Mouse (Mus musculus): ENCODE measurements around the gene Hmgcs1. TPM values are rescaled to one million over a fixed set of nuclear protein-coding genes. Genes with fewer than 3 reads are reported as not detected.
A peak's percentile ranks its signal among the peaks of the same experiment; 100 is the strongest.
"Not testable (repeated sequence)": the region's sequence is repeated elsewhere in the genome, so short reads cannot be mapped to it uniquely, and the experiment has no call there.

Hmgcs1 gene
- polyA plus RNA-seq, 1 experiment, result 86.3 TPM

DNA sequence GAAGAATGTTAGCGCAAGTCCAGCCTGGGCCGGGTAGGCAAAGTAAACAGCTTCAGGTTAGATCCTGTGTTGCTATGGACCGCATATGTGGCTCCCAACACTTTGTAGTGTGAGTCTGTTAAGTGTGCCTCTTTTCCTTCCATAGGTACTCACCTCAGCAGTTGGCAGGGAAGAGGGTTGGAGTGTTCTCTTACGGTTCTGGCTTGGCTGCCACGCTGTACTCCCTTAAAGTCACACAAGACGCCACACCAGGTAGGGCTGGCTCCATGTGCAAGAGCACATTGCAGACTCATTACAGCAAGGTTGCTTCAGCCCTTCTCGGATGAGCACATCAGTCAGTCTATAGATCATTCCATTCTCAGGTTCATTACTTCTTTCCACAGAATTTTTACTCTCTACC lies 14.1 kb downstream of the Hmgcs1 start:
- no peak for DNase-seq
- Histone ChIP-seq H3K4me1 (ENCODE audit: control insufficient read depth, insufficient read depth, low read length) (peaks cover 21% of the 10 kb centered on the region), H3K27ac (ENCODE audit: insufficient read depth, low read depth, low read length) (peak overlapping the region; percentile 9), H3K4me3 (ENCODE audit: insufficient read depth, low read depth, low read length) (no peak overlapping the region), H3K27me3 (replicated peaks; ENCODE audit: control insufficient read depth, insufficient read depth, low read length) (no peaks in the 10 kb centered on the region), H3K36me3 (ENCODE audit: control insufficient read depth, insufficient read depth, low read length) (peaks cover 36% of the 10 kb centered on the region)
- 65% methylated on average over 7 of the region's 7 CpGs for WGBS
- no peak for TF ChIP-seq POLR2A (IDR thresholded peaks at IDR 0.05; ENCODE audit: low read depth, low read length)
- TF ChIP-seq CTCF (conservative IDR thresholded peaks at IDR 0.05; ENCODE audit: insufficient read depth, insufficient read length, low read depth, low read length), result no peak

DNA sequence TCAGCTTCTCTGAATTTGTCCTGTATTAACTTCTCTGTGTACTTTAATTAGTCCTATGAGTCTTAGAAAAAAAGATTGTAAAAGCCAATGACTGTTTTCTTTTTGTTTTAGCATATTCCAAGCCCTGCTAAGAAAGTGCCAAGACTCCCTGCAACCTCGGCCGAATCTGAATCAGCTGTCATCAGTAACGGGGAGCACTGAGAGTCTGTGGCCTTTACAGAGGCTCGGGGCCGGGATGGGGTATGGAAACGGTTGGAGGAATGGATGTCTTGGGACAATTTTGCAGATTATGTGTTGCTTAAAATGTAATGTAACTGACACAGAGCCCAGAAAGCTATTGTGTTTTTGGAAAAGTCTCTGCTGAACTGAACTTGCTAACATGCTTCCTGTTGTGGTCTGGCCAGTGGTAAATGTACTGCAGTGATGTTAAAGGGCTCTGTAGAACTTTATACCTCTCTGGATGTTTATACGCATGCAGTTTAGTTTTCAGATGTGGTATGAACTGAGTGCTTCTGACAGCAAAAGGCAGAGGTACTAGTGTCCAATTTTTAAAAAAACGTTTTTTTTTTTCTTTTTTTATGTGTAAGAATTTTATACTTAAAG lies 16.2 kb downstream of the Hmgcs1 start:
- peaks cover 24% of the 10 kb centered on the region for H3K36me3 ChIP-seq (ENCODE audit: control insufficient read depth, insufficient read depth, low read length)

DNA sequence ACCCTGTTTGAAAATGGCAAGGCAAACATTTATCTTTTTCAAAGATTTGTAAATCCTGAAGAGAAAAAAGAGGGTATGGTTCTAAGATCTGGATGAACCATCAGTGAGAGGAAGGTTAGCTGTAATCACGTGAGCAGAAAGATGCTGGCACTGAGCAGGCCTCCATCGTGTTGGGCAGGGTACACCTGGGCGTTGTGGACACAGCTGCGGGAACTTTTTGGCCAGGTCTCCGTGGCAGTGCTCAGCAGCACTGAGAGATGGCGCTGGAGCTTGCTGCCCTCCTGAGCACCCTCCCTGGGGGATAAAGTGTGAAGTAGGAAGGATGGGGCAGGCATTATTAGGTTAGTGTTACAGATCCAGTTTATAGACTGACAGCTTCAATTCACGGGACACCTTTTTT lies 16.8 kb downstream of the Hmgcs1 start:
- no peak overlapping the region for H3K4me3 ChIP-seq (ENCODE audit: insufficient read depth, low read depth, low read length)
- H3K4me1 ChIP-seq (ENCODE audit: control insufficient read depth, insufficient read depth, low read length), result peaks cover 19% of the 10 kb centered on the region
- H3K27ac ChIP-seq (ENCODE audit: insufficient read depth, low read depth, low read length), result 0 out of 2 replicates have a peak overlapping the region, but pooled peaks have one; percentile 41
- DNase-seq, result peak; percentile 63
- TF ChIP-seq CTCF (conservative IDR thresholded peaks at IDR 0.05; ENCODE audit: insufficient read depth, insufficient read length, low read depth, low read length) (peak; percentile 37), POLR2A (IDR thresholded peaks at IDR 0.05; ENCODE audit: low read depth, low read length) (no peak)
- peaks cover 22% of the 10 kb centered on the region for H3K36me3 ChIP-seq (ENCODE audit: control insufficient read depth, insufficient read depth, low read length)
- no peaks in the 10 kb centered on the region for H3K27me3 ChIP-seq (replicated peaks; ENCODE audit: control insufficient read depth, insufficient read depth, low read length)
- WGBS, result 43% methylated on average over 7 of the region's 7 CpGs

More for the DNA sequence above, 16.2 kb downstream of the Hmgcs1 start:
- not testable (repeated sequence) for DNase-seq; H3K27me3 ChIP-seq (replicated peaks; ENCODE audit: control insufficient read depth, insufficient read depth, low read length); H3K4me3 ChIP-seq (ENCODE audit: insufficient read depth, low read depth, low read length); H3K27ac ChIP-seq (ENCODE audit: insufficient read depth, low read depth, low read length)
- WGBS, result 71% methylated on average over 8 of the region's 8 CpGs
- peaks cover 19% of the 10 kb centered on the region for H3K4me1 ChIP-seq (ENCODE audit: control insufficient read depth, insufficient read depth, low read length)

DNA sequence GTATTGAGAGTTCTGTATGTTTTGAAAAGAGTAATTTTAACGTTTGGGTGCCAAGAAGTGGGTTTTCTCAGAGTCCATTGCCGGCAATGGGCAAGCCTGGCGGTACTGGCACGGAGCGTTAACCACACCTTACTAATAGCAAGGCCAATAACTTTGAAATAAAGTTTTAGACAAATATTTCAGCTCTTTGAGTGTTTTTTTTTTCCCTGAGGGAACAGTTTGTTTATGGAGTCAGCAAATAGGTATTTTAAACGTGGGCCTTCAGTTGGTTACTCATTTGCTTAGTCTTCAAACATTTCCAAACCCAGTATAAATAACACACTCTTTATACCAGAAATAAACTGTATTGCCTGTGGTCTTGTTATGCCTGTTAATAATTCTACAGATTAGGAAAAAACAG lies 17.7 kb downstream of the Hmgcs1 start:
- TF ChIP-seq POLR2A (IDR thresholded peaks at IDR 0.05; ENCODE audit: low read depth, low read length), result no peak
- TF ChIP-seq CTCF (conservative IDR thresholded peaks at IDR 0.05; ENCODE audit: insufficient read depth, insufficient read length, low read depth, low read length), result no peak
- no peak overlapping the region for H3K4me3 ChIP-seq (ENCODE audit: insufficient read depth, low read depth, low read length)
- no peaks in the 10 kb centered on the region for H3K27me3 ChIP-seq (replicated peaks; ENCODE audit: control insufficient read depth, insufficient read depth, low read length)
- 32% methylated on average over 6 of the region's 6 CpGs for WGBS
- H3K4me1 ChIP-seq (ENCODE audit: control insufficient read depth, insufficient read depth, low read length), result peaks cover 19% of the 10 kb centered on the region
- peak overlapping the region; percentile 56; the same call in 1 of the 2 replicates for H3K27ac ChIP-seq (ENCODE audit: insufficient read depth, low read depth, low read length)
- peaks cover 17% of the 10 kb centered on the region for H3K36me3 ChIP-seq (ENCODE audit: control insufficient read depth, insufficient read depth, low read length)
- peak; percentile 75 for DNase-seq

DNA sequence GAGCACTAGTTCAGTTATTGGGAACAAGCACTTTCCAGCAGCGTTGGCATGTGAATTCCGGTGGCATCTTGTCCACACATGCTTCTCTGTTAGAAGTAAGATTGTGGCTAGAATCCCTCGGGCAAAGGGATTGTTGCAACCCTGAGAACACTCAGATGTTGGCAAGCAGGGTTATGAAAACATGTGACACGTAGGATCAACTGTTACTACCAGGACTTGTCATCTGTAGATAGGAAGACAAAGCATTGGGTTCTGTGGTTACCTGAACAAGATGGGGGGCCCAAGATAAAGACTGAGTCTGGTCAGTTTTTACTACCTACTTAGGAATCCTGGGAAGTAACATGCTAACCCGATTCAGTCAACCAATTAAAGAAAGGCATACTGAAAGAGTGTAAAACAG lies 18.8 kb downstream of the Hmgcs1 start:
- 51% methylated on average over 5 of the region's 5 CpGs for WGBS
- TF ChIP-seq POLR2A (IDR thresholded peaks at IDR 0.05; ENCODE audit: low read depth, low read length) (no peak), CTCF (conservative IDR thresholded peaks at IDR 0.05; ENCODE audit: insufficient read depth, insufficient read length, low read depth, low read length) (no peak)
- H3K27ac ChIP-seq (ENCODE audit: insufficient read depth, low read depth, low read length), result peak overlapping the region; percentile 88
- H3K27me3 ChIP-seq (replicated peaks; ENCODE audit: control insufficient read depth, insufficient read depth, low read length), result no peaks in the 10 kb centered on the region
- peaks cover 21% of the 10 kb centered on the region for H3K4me1 ChIP-seq (ENCODE audit: control insufficient read depth, insufficient read depth, low read length)
- no peak overlapping the region for H3K4me3 ChIP-seq (ENCODE audit: insufficient read depth, low read depth, low read length)
- H3K36me3 ChIP-seq (ENCODE audit: control insufficient read depth, insufficient read depth, low read length), result peaks cover 12% of the 10 kb centered on the region
- DNase-seq, result no peak

DNA sequence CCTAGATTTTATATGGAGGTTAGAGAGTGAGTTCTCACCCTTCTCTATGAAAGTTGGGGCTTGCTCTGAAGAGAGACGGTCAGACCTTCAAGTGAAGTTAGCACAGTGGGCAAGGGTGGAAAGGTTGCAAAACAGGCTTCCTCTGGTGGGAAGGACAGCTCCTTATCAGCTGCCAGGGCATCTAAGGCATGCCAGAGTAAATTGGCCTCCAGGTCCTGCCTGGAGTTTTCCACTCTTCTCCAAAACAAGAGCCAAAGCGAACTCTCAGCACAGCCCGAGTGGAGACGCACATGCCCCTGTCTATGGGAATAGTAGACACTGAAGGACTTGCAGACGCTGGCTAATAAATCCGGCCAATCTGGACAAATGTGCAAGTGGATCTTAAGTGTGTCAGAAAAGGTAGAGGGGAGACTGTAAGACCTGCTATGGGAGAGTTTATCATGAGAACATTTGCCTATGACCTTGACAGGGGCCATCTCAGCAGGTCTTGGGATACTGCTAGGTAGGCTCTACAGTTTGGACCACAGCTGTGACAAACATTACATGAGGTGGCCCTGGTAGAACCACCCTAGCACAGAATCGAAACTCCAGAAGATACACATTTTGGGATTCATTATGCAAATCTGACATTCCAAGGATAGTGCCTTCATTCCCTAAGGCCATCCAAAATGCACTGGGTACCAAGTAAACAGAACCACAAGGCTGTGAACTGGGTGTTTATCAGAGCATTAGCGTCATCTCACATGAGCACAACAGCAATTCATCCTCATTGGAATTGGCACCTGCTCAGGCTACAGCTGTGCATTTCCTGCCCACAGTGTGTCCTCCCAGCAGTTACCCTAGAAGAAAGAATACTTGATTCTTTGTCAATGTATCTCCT lies 19.4 kb downstream of the Hmgcs1 start:
- no peaks in the 10 kb centered on the region for H3K27me3 ChIP-seq (replicated peaks; ENCODE audit: control insufficient read depth, insufficient read depth, low read length)
- DNase-seq, result no peak
- H3K4me1 ChIP-seq (ENCODE audit: control insufficient read depth, insufficient read depth, low read length), result peaks cover 19% of the 10 kb centered on the region
- TF ChIP-seq POLR2A (IDR thresholded peaks at IDR 0.05; ENCODE audit: low read depth, low read length) (no peak), CTCF (conservative IDR thresholded peaks at IDR 0.05; ENCODE audit: insufficient read depth, insufficient read length, low read depth, low read length) (no peak)
- peaks cover 9% of the 10 kb centered on the region for H3K36me3 ChIP-seq (ENCODE audit: control insufficient read depth, insufficient read depth, low read length)
- H3K27ac ChIP-seq (ENCODE audit: insufficient read depth, low read depth, low read length), result peak overlapping the region; percentile 88
- WGBS, result 64% methylated on average over 8 of the region's 8 CpGs
- no peak overlapping the region for H3K4me3 ChIP-seq (ENCODE audit: insufficient read depth, low read depth, low read length)

DNA sequence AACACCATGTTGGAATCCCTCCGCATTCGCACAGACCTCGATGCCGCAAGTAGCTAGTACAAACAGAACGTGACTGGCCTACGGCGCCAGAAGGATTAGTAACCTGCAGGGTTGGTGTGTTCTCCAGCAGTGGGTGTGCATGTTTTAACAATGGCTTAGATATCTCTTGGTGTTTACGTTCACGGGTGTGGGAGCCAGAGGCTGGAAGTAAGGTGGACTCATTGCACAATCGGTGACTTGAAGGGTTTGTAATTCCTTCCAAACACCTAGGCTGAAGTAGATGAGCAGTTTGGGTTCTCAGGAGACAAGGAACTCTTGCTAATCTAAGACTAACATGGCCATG lies 20.1 kb downstream of the Hmgcs1 start:
- Histone ChIP-seq H3K4me3 (ENCODE audit: insufficient read depth, low read depth, low read length) (no peak overlapping the region), H3K27ac (ENCODE audit: insufficient read depth, low read depth, low read length) (no peak overlapping the region), H3K27me3 (replicated peaks; ENCODE audit: control insufficient read depth, insufficient read depth, low read length) (no peaks in the 10 kb centered on the region), H3K36me3 (ENCODE audit: control insufficient read depth, insufficient read depth, low read length) (peaks cover 6% of the 10 kb centered on the region), H3K4me1 (ENCODE audit: control insufficient read depth, insufficient read depth, low read length) (peaks cover 19% of the 10 kb centered on the region)
- TF ChIP-seq POLR2A (IDR thresholded peaks at IDR 0.05; ENCODE audit: low read depth, low read length), result no peak
- TF ChIP-seq CTCF (conservative IDR thresholded peaks at IDR 0.05; ENCODE audit: insufficient read depth, insufficient read length, low read depth, low read length), result no peak
- 85% methylated on average over 10 of the region's 10 CpGs for WGBS
- DNase-seq, result no peak

Measured in kidney, adult 2 months (tissue).